Mouse (Mus musculus): ENCODE data around the gene Gm8332.
"Not testable (repeated sequence)": the region's sequence is repeated elsewhere in the genome, so short reads cannot be mapped to it uniquely, and the experiment has no call there.

GRCm38 (mm10) chr12:88250000-88250399 is at the start of gene Gm8332:
- not testable (repeated sequence) for TF ChIP-seq CTCF (IDR thresholded peaks at IDR 0.05; ENCODE audit: borderline replicate concordance, control insufficient read depth, extremely low read depth, insufficient read depth, low read length, poor library complexity); POLR2A (IDR thresholded peaks at IDR 0.05; ENCODE audit: control insufficient read depth, extremely low read depth, insufficient read depth, low read length, poor library complexity)
